Mouse (Mus musculus): ENCODE measurements around the gene Efhd1. TPM values are rescaled to one million over a fixed set of nuclear protein-coding genes. Genes with fewer than 3 reads are reported as not detected.

Efhd1 gene
- total and polyA plus RNA-seq, 2 experiments from 2014 or later = 1.3 to 2.2 TPM

DNA sequence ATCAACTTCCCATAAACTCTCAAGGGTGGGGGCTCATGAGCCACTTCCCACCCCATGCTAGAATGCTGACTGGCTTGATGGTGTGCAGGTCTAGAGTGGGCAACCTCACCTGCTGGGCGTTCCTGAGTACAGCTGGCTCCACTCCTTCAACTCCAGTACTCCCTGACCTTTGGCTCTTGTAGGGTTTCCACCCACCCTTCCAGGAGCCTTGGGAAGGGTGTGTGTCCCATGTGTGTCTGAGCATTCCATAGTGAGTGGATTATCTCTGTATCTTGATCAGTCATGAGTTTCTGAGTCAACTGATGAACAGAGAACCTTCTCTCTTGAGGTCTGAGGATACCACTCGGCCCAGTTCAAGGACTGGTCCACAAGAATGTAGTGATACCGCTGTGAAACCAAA is 44.8 kb downstream of the Efhd1 start:
- no peaks in the 10 kb centered on the region for H3K4me1 ChIP-seq (ENCODE audit: insufficient read depth)
- H3K36me3 ChIP-seq (ENCODE audit: insufficient read depth) = no peaks in the 10 kb centered on the region
- no peak overlapping the region for H3K9ac ChIP-seq
- no peak overlapping the region for H3K27ac ChIP-seq (ENCODE audit: low read depth, low read length)
- WGBS = 87% methylated on average over 3 of the region's 3 CpGs
- no peak overlapping the region for H3K4me2 ChIP-seq (ENCODE audit: low read depth)
- no peak for TF ChIP-seq CTCF (IDR thresholded peaks at IDR 0.05; ENCODE audit: low read depth)
- no peaks in the 10 kb centered on the region for H3K27me3 ChIP-seq (ENCODE audit: insufficient read depth, low read length)
- DNase-seq = no peak
- no peak for ATAC-seq
- no peaks in the 10 kb centered on the region for H3K9me3 ChIP-seq (ENCODE audit: low read length)
- H3K4me3 ChIP-seq (ENCODE audit: low read depth, low read length) = no peak overlapping the region

GRCm38 (mm10) chr1:87309621-87310020 is 45.5 kb downstream of the Efhd1 start:
- no peak overlapping the region for H3K4me3 ChIP-seq (ENCODE audit: low read depth, low read length)
- TF ChIP-seq CTCF (IDR thresholded peaks at IDR 0.05; ENCODE audit: low read depth) = no peak
- no peaks in the 10 kb centered on the region for H3K9me3 ChIP-seq (ENCODE audit: low read length)
- H3K27ac ChIP-seq (ENCODE audit: low read depth, low read length) = no peak overlapping the region
- WGBS = 90% methylated on average over 16 of the region's 16 CpGs
- H3K9ac ChIP-seq = no peak overlapping the region
- no peaks in the 10 kb centered on the region for H3K36me3 ChIP-seq (ENCODE audit: insufficient read depth)
- H3K27me3 ChIP-seq (ENCODE audit: insufficient read depth, low read length) = no peaks in the 10 kb centered on the region
- no peak for ATAC-seq
- no peak for DNase-seq
- no peak overlapping the region for H3K4me2 ChIP-seq (ENCODE audit: low read depth)
- no peaks in the 10 kb centered on the region for H3K4me1 ChIP-seq (ENCODE audit: insufficient read depth)

DNA sequence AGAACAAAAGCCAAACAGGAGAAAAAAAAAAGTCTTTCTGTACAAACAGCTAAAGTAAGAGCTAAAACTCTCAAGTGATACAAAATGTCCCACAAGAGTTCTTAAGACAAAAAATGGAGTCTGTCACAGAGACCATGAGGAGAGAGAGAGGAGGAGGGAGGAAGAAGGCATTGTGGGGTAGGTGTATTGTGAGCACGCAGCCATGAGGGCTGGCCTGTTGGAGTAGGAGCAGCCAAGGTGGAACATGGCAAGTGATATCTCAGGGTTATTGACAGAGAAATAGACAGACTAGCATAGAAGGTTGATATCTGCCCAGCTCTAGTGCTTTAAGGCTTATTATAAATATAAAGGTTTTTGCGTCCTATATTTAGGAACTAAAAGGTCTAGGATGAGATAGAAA is 48.5 kb downstream of the Efhd1 start:
- Histone ChIP-seq H3K9ac (no peak overlapping the region), H3K27ac (ENCODE audit: low read depth, low read length) (no peak overlapping the region), H3K4me2 (ENCODE audit: low read depth) (no peak overlapping the region), H3K9me3 (ENCODE audit: low read length) (no peaks in the 10 kb centered on the region), H3K4me1 (ENCODE audit: insufficient read depth) (no peaks in the 10 kb centered on the region), H3K27me3 (ENCODE audit: insufficient read depth, low read length) (no peaks in the 10 kb centered on the region), H3K4me3 (ENCODE audit: low read depth, low read length) (no peak overlapping the region), H3K36me3 (ENCODE audit: insufficient read depth) (no peaks in the 10 kb centered on the region)
- WGBS = 95% methylated on average over 2 of the region's 2 CpGs
- ATAC-seq (no peak), DNase-seq (no peak)
- no peak for TF ChIP-seq CTCF (IDR thresholded peaks at IDR 0.05; ENCODE audit: low read depth)

DNA sequence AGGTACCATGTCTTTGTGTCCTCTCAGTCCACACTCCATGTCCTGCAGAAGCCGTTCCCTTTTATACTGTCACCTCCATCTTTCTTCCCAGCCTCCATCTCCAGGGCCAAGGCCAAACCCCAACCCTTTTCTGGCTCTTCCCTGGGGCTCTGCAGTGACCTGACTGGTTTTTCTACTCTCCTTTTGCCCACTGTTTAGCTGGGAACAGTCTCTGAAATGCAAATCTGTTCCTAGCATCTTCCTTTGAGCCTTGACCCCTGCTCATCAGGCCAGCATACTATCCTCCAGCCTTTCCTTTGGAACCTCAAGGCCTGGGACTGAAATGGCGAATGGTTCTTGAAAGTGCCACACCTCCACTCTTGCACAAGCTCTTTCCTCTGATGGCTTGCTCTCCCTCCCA is 49.0 kb downstream of the Efhd1 start:
- Histone ChIP-seq H3K9me3 (ENCODE audit: low read length) (no peaks in the 10 kb centered on the region), H3K4me3 (ENCODE audit: low read depth, low read length) (no peak overlapping the region), H3K27me3 (ENCODE audit: insufficient read depth, low read length) (no peaks in the 10 kb centered on the region), H3K9ac (no peak overlapping the region), H3K36me3 (ENCODE audit: insufficient read depth) (no peaks in the 10 kb centered on the region), H3K4me1 (ENCODE audit: insufficient read depth) (no peaks in the 10 kb centered on the region), H3K27ac (ENCODE audit: low read depth, low read length) (no peak overlapping the region), H3K4me2 (ENCODE audit: low read depth) (no peak overlapping the region)
- no peak for TF ChIP-seq CTCF (IDR thresholded peaks at IDR 0.05; ENCODE audit: low read depth)
- DNase-seq (no peak), ATAC-seq (no peak)
- 93% methylated on average over 2 of the region's 2 CpGs for WGBS

GRCm38 (mm10) chr1:87313843-87314570 is 49.8 kb downstream of the Efhd1 start:
- ATAC-seq = no peak
- Histone ChIP-seq H3K4me2 (ENCODE audit: low read depth) (no peak overlapping the region), H3K36me3 (ENCODE audit: insufficient read depth) (no peaks in the 10 kb centered on the region), H3K27ac (ENCODE audit: low read depth, low read length) (no peak overlapping the region), H3K9ac (no peak overlapping the region), H3K9me3 (ENCODE audit: low read length) (no peaks in the 10 kb centered on the region), H3K4me3 (ENCODE audit: low read depth, low read length) (no peak overlapping the region), H3K4me1 (ENCODE audit: insufficient read depth) (no peaks in the 10 kb centered on the region), H3K27me3 (ENCODE audit: insufficient read depth, low read length) (no peaks in the 10 kb centered on the region)
- DNase-seq = no peak
- 87% methylated on average over 8 of the region's 8 CpGs for WGBS
- TF ChIP-seq CTCF (IDR thresholded peaks at IDR 0.05; ENCODE audit: low read depth) = no peak

GRCm38 (mm10) chr1:87315431-87315830 is 51.3 kb downstream of the Efhd1 start:
- H3K9ac ChIP-seq = no peak overlapping the region
- no peaks in the 10 kb centered on the region for H3K9me3 ChIP-seq (ENCODE audit: low read length)
- H3K36me3 ChIP-seq (ENCODE audit: insufficient read depth) = no peaks in the 10 kb centered on the region
- ATAC-seq = no peak
- no peak overlapping the region for H3K27ac ChIP-seq (ENCODE audit: low read depth, low read length)
- no peak overlapping the region for H3K4me3 ChIP-seq (ENCODE audit: low read depth, low read length)
- no peak for TF ChIP-seq CTCF (IDR thresholded peaks at IDR 0.05; ENCODE audit: low read depth)
- 97% methylated on average over 2 of the region's 2 CpGs for WGBS
- DNase-seq = no peak
- no peaks in the 10 kb centered on the region for H3K4me1 ChIP-seq (ENCODE audit: insufficient read depth)
- H3K4me2 ChIP-seq (ENCODE audit: low read depth) = no peak overlapping the region
- H3K27me3 ChIP-seq (ENCODE audit: insufficient read depth, low read length) = no peaks in the 10 kb centered on the region

- Histone ChIP-seq H3K36me3 (ENCODE audit: insufficient read depth) (no peaks in the 10 kb centered on the region), H3K4me2 (ENCODE audit: low read depth) (no peak overlapping the region), H3K4me1 (ENCODE audit: insufficient read depth) (no peaks in the 10 kb centered on the region), H3K4me3 (ENCODE audit: low read depth, low read length) (no peak overlapping the region), H3K9me3 (ENCODE audit: low read length) (no peaks in the 10 kb centered on the region), H3K9ac (no peak overlapping the region), H3K27ac (ENCODE audit: low read depth, low read length) (no peak overlapping the region), H3K27me3 (ENCODE audit: insufficient read depth, low read length) (no peaks in the 10 kb centered on the region)
- TF ChIP-seq CTCF (IDR thresholded peaks at IDR 0.05; ENCODE audit: low read depth) = no peak
- ATAC-seq (no peak), DNase-seq (no peak)
- WGBS = 62% methylated on average over 2 of the region's 2 CpGs
Measured at GRCm38 (mm10) chr1:87315894-87316293, 51.7 kb downstream of the Efhd1 start.
